ENCODE assay signal across 19 mouse cellular contexts in genomic region chr3:155188857-155189256, GRCm38 (mm10).
DNase-seq lines count a peak whose midpoint lies in the region; ATAC-seq and TF ChIP-seq lines count a peak whose summit lies in the region.
"Had no signal": no experiment of that assay in that cellular context is flagged by ENCODE, and none has a peak within 500 bp of the region (broad histone marks: within the 10 kb centered on the region; RNA-seq: fewer than 3 reads in every experiment).

No protein-coding gene starts in this region.

- DNase-seq in cerebellum, postnatal 10 days, result peak; percentile 13 to 17
- no peak for DNase-seq in cerebellum, adult 11 months
- DNase-seq in left cerebral cortex, postnatal 4 days, result peak; percentile 3
- DNase-seq in left cerebral cortex, adult 8-10 months (ENCODE audit: low spot score in 2 of 2), result no peak
- peak; percentile 42 to 44 for DNase-seq in heart, postnatal 10 days
- no peak for DNase-seq in spleen, postnatal 14 days (ENCODE audit: low spot score in 2 of 2)
- DNase-seq: adrenal gland, adult 8-10 months; cerebellum, adult 18-20 months; kidney, postnatal 4 days; layer of hippocampus, adult 9-11 months had no signal

- H3K27me3 ChIP-seq in heart, embryonic 12.5 days (replicated peaks), result no peaks in the 10 kb centered on the region
- H3K27me3 ChIP-seq in intestine, postnatal 0 days (replicated peaks; ENCODE audit: control insufficient read depth, insufficient read depth, low read length), result no peaks in the 10 kb centered on the region
- H3K27me3 ChIP-seq: intestine, embryonic 15.5 days; limb, embryonic 15.5 days; neural tube, embryonic 15.5 days had no signal

- peaks cover 6% of the 10 kb centered on the region; the same call in 1 of the 2 replicates for H3K4me1 ChIP-seq in heart, embryonic 12.5 days (replicated peaks)
- no peaks in the 10 kb centered on the region for H3K4me1 ChIP-seq in intestine, postnatal 0 days (replicated peaks; ENCODE audit: control insufficient read depth, insufficient read depth, low read length)
- H3K4me1 ChIP-seq: hindbrain, embryonic 10.5 days; intestine, embryonic 15.5 days; limb, embryonic 15.5 days; midbrain, embryonic 10.5 days; neural tube, embryonic 15.5 days had no signal

- peak; percentile 45; the same call in 1 of the 2 replicates for ATAC-seq in heart, embryonic 12.5 days (ENCODE audit: insufficient number of reproducible peaks, low FRiP score)
- no peak for ATAC-seq in intestine, postnatal 0 days
- ATAC-seq: forebrain, embryonic 14.5 days; hindbrain, embryonic 16.5 days; intestine, embryonic 15.5 days had no signal

- no peak overlapping the region for H3K4me3 ChIP-seq in heart, embryonic 12.5 days
- no peak overlapping the region for H3K4me3 ChIP-seq in intestine, postnatal 0 days (ENCODE audit: low read depth, low read length)
- H3K4me3 ChIP-seq: hindbrain, embryonic 10.5 days; intestine, embryonic 15.5 days; limb, embryonic 15.5 days; midbrain, embryonic 10.5 days; neural tube, embryonic 15.5 days had no signal

- intact Hi-C loops in left cerebral cortex, postnatal 4 days (cut with DNase I), result no loop called here
- intact Hi-C loops in heart, postnatal 10 days (cut with DNase I), result no loop called here

- TF ChIP-seq CTCF in intestine, postnatal 0 days (IDR thresholded peaks at IDR 0.05; ENCODE audit: low read depth), result no peak

- no peak overlapping the region for H3K4me2 ChIP-seq in heart, embryonic 12.5 days
- no peak overlapping the region for H3K4me2 ChIP-seq in intestine, postnatal 0 days (replicated peaks; ENCODE audit: low read depth)
- H3K4me2 ChIP-seq: intestine, embryonic 15.5 days; limb, embryonic 15.5 days; neural tube, embryonic 15.5 days had no signal

- WGBS in heart, embryonic 12.5 days, result 39% methylated on average over 2 of the region's 2 CpGs
- WGBS in intestine, postnatal 0 days, result 43% methylated on average over 2 of the region's 2 CpGs

- H3K36me3 ChIP-seq in heart, embryonic 12.5 days, result no peaks in the 10 kb centered on the region
- no peaks in the 10 kb centered on the region for H3K36me3 ChIP-seq in intestine, postnatal 0 days (ENCODE audit: control insufficient read depth, insufficient read depth)
- H3K36me3 ChIP-seq: hindbrain, embryonic 10.5 days; intestine, embryonic 15.5 days; limb, embryonic 15.5 days; midbrain, embryonic 10.5 days; neural tube, embryonic 15.5 days had no signal

- H3K9ac ChIP-seq in heart, embryonic 12.5 days, result no peak overlapping the region
- no peak overlapping the region for H3K9ac ChIP-seq in intestine, postnatal 0 days (ENCODE audit: low read depth, low read length)
- H3K9ac ChIP-seq: intestine, embryonic 15.5 days; limb, embryonic 15.5 days; neural tube, embryonic 15.5 days had no signal

- H3K9me3 ChIP-seq in heart, embryonic 12.5 days (replicated peaks), result no peaks in the 10 kb centered on the region
- no peaks in the 10 kb centered on the region for H3K9me3 ChIP-seq in intestine, postnatal 0 days (ENCODE audit: control insufficient read depth)
- H3K9me3 ChIP-seq: hindbrain, embryonic 10.5 days; intestine, embryonic 15.5 days; limb, embryonic 15.5 days; midbrain, embryonic 10.5 days; neural tube, embryonic 15.5 days had no signal

- H3K27ac ChIP-seq in heart, embryonic 12.5 days (ENCODE audit: poor library complexity, severe bottlenecking), result no peak overlapping the region
- no peak overlapping the region for H3K27ac ChIP-seq in intestine, postnatal 0 days (ENCODE audit: low read depth, low read length)
- H3K27ac ChIP-seq: hindbrain, embryonic 10.5 days; intestine, embryonic 15.5 days; limb, embryonic 15.5 days; midbrain, embryonic 10.5 days; neural tube, embryonic 15.5 days had no signal

Comparison
In these comparisons a context has a peak if more than half of its experiments do, and no peak if none do; other contexts are left out.
1. DNase-seq: peak in cerebellum, postnatal 10 days (2 of 2), left cerebral cortex, postnatal 4 days (single experiment) and heart, postnatal 10 days (2 of 2); none in cerebellum, adult 11 months (single experiment), left cerebral cortex, adult 8-10 months (0 of 2) and spleen, postnatal 14 days (0 of 2).